Mouse (Mus musculus) R1 (cell line): ENCODE data around the gene Ino80b.

Experiments
- DNase-seq: peaks from one replicate; pipeline ENCODE4 v3.0.0-alpha.2; 2018; ENCODE audit warnings: low read depth, low spot score

Ino80b gene

DNA sequence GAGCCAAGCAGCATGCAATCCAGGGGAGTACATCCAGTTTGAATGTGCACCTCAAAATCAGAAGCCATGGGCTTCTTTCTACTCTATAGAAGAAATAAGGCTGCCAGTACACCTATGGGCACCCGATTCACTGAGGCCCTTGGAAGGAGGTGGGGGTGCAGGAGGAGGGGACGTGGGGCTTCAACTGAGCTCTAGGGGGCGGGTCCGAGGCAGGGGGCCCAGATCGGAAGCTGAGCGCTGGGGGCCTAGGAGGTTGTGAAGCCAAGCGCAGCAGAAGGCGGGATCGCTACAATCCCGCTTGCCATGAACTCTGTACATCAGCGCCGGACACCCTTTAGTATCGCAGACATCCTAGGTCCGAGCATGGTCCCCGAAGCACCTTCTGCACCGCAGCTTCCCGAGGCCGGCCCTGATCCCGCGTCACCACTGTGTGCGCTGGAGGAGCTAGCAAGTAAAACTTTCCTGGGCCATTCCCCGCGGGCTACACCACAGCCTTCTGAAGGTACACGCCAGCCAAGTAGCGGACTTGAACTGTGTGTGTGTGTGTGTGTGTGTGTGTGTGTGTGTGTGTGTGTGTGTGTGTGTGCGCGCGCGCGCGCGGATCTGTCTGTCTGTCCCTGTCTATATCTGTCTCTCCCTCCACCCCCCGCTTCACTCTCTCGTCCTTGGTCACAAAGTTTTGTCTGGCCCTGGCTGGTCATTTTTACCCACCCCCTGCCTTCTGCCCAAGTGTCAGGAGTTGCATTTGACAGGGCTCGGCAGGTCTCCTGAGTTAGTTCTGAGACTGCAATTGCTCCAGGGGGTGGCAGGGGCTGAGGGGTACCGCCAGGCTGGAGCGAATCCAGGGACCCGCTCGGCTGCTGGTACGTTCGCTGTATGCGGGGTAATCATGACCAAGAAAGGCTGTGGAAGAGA, 38.9 kb downstream of the Ino80b start, which contains the start of gene Lbx2:
Gene Lbx2, plus strand, starts transcription at position 247 of the 915 bp plus-strand sequence.
- peak; percentile 31 for DNase-seq

DNA sequence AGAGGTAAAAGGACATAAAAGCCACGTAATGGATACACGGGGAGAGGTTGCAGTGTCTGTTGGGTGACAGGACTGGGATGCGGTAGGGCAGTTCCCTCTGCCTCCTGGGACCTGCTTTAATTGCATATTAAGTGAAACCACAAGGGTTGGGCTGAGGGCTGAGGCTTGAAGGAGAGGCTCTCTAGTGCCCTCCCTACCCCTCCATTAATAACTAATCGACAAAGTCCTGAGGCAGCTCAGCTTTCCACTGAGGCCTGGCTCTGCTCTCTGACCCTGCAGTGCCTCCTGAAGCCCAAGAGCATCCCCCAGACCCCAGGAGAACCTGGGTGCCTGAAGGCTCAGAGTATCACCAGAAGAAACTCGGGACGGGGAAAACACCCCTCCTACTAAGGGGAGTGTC, 40.8 kb downstream of the Ino80b start:
- DNase-seq, result no peak

DNA sequence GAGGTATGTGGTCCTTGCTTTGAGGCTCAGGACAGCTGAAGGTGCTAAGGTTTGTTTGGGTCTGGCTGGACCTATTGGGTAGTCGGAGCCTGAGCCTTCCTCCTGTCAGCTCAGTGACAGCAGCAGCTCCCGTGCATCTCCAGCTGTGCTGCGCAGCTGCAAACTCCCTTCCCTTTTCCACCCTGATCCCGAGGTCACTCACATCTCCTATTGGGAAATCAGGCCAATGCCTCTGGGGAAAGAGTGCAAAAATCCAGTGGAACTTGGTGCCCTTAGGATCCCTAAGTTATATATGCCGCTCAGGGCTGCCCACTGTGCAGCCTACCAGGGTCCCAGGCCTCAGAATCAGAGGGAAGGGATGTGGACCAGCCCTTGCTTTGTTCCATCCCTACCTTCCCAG, 41.7 kb downstream of the Ino80b start:
- DNase-seq, result no peak

DNA sequence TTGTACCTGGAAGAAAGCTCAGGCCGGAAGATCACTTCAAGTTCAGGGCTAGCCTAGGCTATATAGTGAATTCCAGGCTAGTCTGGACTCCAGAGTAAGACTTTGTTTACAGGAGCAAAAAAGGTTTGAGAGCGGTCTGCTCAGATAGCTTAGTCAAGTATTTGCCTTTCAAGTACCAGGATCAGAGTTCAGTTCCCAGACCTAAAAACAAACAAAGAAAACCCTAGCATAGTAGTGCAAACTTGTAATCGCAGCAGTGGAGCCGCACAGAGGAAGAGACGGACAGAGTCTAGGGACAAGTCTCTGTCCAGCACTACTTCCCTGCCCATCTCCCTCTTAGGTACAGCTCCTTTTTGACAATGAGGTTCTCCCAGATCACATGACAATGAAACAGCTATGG, 45.0 kb downstream of the Ino80b start:
- no peak for DNase-seq

DNA sequence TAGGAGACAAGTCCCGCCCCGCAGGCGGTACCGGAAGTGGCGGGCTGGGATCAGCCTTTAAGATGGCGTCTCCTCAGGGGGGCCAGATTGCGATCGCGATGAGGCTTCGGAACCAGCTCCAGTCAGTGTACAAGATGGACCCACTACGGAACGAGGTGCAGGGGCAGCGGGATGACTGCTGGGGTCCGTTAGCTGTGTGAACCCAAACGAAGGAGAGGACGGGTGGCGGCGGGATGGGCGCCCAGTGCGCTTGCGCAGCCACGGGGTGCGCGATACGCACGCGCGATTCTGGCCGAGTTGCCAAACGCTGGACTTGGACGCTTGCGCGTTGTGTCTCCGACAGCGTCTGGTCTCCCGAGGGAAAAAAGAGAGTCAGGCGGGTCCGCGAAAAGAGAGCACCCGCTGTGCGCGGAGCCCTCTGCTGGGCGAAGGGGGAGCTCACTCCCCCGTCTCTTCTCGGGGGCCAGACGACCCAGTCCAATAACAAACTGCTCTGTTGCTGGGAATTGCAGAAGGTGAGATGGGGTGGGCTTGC, 46.8 kb downstream of the Ino80b start:
- DNase-seq, result peak; percentile 97

DNA sequence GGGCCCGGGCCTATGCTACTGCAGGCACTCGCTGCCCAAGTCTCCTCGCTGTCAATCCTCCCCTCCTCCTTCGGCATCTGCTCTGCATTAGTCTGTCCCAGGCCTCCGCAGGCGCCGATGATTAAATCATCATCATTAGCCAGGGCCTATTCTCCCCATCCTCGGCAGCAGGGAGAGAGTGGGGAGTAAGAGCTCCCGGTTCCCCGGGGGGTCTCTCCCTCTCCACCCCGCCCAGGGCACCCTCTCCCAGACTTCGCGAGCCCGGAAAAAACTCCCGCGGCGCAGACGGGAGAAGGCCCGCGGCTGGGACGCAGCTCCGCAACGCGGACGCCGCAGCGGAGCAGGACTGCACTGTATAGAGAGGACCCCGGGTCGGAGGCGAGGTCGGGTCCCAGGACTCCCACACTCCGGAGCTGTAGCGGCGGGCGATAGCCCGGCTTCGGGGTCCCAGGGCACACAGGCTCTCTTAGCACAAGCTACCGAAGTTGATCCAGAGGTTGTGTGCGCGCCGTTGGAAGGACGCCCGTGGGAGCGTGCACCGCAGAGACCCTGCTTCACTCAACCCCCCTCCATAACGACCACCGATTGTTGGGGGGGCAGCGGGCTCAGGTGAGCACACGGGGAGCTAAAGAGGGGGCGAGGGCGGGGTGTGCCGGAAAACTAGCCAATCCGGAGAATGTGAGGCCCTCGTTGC, 47.5 kb downstream of the Ino80b start, which contains the start of gene Pcgf1:
Gene Pcgf1, plus strand, starts transcription at position 240 of the 694 bp plus-strand sequence.
- DNase-seq, result peak; percentile 63

DNA sequence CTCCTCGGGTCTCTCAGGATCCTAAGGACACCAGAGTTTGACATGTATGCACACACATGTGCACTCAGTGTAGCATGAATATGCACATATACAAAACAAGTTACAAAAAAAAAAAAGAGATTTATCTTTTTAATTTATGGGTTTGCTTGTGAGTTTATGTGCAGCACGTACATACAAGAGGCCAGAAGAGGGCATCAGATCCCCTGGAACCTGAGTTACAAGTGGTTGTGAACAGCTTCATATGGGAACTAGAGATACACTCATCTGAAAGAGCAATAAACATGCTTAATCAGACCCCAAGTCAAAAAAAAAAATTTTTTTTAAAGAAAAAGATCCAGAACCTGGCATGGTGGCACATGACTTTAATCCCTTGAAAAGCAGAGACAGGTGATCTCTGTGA, 50.3 kb downstream of the Ino80b start:
- peak; percentile 28 for DNase-seq
